Mouse (Mus musculus) cerebellum, adult 9-10 months (tissue): ENCODE measurements around the gene Dstyk.
"Not testable (repeated sequence)": the region's sequence is repeated elsewhere in the genome, so short reads cannot be mapped to it uniquely, and the experiment has no call there.

Source experiments
- DNase-seq: peaks from one replicate; pipeline ENCODE4 v3.0.0; 2022

Gene Dstyk

GRCm38 (mm10) chr1:132437389-132437788, 20.0 kb downstream of the Dstyk start:
- DNase-seq = no peak

DNA sequence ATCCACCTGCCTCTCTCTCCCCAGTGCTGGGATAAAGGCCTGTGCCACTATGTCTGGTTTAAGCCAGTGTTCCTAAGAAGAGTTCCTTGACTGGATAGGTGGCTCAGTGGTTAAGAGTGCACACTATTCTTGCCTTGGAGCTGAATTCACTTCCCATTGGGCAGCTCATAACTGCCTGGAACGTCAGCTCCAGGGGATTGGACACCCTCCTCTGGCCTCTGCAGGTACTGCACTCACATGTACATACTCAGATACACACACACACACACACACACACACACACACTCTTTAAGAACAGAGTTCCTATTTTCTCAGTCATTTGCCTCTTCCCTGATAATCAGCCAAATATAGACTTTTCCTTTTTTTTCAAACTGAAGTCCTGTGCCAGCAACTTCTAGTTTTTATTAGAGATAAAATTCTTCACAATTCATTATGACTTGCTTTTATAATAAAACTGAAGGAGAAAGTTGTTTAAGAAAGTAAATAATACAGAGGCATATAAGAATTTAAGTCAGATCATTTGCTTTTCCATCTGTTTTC, 23.6 kb downstream of the Dstyk start:
- DNase-seq = no peak

GRCm38 (mm10) chr1:132449742-132450141, 32.4 kb downstream of the Dstyk start:
- no peak for DNase-seq

DNA sequence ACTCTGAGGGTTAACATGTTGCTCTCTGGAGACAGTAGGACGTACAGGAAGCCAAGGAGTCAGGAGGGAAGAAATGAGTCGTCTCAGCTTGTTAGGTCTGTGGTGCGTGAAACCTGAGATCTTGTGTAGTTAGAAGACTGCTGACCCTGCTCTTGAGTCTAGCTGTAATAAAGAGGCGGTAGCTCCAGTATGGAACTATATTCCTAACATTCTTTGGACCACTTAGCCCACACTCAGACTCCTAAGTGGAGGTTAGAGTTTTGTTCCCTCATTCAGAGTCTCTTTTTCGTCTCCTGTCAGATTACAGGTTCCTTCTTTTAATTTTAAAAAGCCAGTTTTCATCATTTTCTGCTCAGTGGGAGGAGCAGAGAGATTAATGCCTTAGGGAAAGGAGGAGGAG, 47.3 kb downstream of the Dstyk start:
- DNase-seq = no peak

DNA sequence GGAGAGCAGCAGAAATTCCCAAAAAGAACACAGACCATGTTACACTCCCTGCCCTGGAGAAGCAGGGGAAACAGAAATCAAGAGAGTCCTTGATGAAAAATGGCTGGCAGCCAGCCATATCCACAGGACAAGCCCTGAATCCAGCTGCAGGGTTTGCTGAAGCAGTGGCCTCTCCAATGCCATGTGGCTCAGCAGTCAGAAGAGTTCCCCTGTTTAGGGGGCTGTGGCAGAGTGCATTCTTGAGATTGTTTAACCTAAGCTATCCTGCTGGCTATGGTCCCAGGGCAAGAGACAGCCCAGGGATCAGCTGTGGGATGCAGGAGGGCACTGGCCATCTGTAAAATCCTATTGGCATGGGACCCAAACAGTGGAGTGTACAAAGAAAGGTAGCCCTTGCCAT, 51.6 kb downstream of the Dstyk start:
- DNase-seq = no peak

GRCm38 (mm10) chr1:132469519-132469918, 52.2 kb downstream of the Dstyk start:
- no peak for DNase-seq

DNA sequence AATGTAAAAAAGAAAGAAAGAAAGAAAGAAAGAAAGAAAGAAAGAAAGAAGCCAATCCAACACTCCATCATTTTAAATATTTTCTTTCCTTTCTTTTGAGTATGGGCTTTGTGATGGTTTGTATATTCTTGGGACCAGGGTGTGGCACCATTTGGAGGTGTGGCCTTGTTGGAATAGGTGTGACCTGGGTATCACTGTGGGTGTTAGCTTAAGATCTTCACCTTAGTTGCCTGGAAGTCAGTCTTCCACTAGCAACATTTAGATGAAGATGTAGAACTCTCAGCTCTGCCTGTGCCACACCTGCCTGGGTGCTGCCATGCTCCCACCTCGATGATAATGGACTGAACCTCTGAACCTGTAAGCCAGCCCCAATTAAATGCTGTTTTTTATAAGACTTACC, 52.7 kb downstream of the Dstyk start:
- DNase-seq = not testable (repeated sequence)

DNA sequence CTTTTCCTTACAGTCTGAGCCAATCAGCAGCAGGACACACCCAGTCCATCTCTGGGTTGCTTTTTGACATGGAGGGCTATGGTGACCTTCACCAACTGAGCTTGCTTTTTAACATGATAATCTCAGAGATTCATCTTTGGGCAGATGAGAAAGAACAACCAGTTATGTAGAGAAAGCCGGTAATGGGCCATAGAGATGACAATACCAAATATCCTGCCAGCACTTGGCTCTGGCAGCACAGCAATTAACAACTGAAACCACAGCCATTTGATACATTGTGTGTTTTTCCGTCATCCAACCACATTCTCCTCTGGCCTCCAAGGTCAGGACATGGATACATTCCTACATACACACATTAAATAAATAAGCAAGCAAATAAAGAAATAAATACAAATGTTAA, 53.7 kb downstream of the Dstyk start:
- no peak for DNase-seq

DNA sequence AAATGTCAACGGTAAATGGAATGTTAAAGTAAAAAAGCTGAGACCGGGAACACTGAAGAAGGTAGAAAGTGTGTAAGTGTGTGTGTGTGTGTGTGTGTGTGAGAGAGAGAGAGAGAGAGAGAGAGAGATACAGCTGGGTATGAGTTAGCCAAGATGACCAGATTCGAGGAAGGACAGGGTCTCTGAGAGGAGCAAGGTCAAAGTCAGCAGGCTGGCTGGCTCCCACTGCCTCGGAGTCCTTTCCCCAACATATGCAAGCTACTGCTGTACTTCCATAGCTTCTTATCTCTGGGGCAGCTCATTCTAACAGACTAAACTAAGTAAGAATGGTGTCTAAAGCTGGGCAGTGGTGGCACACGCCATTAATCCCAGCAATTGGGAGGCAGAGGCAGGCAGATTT, 54.1 kb downstream of the Dstyk start:
- DNase-seq = no peak

DNA sequence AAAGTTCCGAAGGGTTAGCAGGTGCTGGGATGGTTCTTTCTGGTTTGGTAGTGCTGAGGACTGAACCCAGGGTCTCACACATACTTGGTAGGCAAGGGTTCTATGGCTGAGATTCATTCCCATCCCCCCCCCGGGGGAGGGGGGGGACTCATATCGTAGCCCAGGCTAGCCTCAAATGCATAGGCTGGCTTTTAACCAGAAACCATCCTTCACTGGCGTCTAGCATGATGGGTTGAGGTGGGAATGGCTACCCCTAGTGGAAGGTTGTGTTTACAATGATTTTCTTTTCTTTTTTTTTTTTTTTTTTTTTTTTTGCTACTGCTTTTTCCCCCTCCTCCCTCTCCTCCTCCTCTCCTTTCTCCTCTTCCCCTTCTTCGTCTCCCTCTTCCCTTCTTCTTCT, 55.2 kb downstream of the Dstyk start:
- DNase-seq = no peak

DNA sequence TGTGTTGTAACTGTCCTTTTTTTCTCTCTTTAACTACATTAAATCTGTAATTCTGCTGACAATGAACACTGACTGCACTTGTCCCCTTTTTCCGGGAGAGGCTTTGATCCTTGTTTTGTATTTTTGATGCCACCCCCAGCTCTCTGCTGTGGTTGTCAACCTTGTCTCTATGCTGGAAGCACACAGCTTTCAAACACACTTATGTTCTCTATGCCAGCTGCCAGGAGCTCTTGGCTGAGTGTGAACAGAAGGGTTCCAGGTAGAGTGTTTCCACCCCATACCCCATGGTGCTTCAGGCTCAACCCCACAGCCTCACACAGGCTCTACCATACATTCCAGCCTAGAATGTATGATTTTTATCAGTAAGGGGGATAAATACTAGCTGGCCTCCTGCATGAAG, 57.1 kb downstream of the Dstyk start:
- no peak for DNase-seq

DNA sequence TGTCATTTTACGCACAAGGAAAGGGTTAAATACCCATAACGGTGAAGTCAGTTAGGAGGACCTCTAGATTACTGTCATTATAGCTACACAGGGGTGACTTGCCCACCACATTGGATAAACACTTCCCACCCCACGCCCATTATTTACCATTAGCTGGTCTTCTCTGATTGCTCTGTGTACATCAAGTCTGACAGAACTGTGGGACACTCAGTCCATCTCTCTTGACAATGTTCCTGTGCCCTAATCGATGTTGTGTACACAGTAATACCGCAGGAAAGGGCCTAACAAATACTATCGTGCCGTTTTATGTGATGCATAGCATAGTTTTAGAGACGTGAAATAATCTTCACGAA, 59.2 kb downstream of the Dstyk start:
- no peak for DNase-seq

GRCm38 (mm10) chr1:132476928-132477691, 59.8 kb downstream of the Dstyk start, which contains the start of gene Rbbp5:
Rbbp5 (plus strand) TSS chr1:132477365.
- DNase-seq = peak; percentile 93

GRCm38 (mm10) chr1:132479438-132479837, 62.1 kb downstream of the Dstyk start:
- DNase-seq = no peak

GRCm38 (mm10) chr1:132481619-132482018, 64.3 kb downstream of the Dstyk start:
- DNase-seq = no peak

- no peak for DNase-seq
Observed at GRCm38 (mm10) chr1:132483234-132483633, 65.9 kb downstream of the Dstyk start.

- no peak for DNase-seq
Observed at GRCm38 (mm10) chr1:132483759-132484158, 66.4 kb downstream of the Dstyk start.

- DNase-seq = peak; percentile 44
Observed at GRCm38 (mm10) chr1:132500535-132500934, 83.2 kb downstream of the Dstyk start.

GRCm38 (mm10) chr1:132505155-132505554, 87.8 kb downstream of the Dstyk start:
- DNase-seq = no peak

DNA sequence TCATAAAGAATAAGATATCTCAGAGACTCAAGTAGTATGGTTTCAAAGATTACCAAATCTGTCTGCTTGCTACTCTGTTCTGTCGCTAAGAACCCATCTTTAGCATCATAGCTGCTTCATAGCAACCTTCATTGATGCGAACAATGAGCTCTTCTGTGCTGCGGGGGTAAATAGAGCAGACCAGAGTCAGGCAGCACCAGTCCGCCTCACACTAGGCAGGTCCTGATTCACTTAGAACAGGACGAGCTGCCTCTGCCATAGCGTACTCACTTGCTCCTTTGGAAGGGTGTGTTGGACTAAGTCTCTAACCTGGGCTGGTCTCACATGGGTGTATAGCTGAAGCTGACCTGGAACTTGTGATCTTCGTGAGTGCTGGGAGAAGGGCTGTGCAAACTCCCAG, 88.7 kb downstream of the Dstyk start, which contains the start of gene Tmem81:
Tmem81 (plus strand) TSS at position 173 of the 400 bp plus-strand sequence.
- DNase-seq = no peak

GRCm38 (mm10) chr1:132506656-132507055, 89.3 kb downstream of the Dstyk start:
- DNase-seq = no peak

- peak; percentile 38 for DNase-seq
Observed at GRCm38 (mm10) chr1:132509771-132510170, 92.4 kb downstream of the Dstyk start.

DNA sequence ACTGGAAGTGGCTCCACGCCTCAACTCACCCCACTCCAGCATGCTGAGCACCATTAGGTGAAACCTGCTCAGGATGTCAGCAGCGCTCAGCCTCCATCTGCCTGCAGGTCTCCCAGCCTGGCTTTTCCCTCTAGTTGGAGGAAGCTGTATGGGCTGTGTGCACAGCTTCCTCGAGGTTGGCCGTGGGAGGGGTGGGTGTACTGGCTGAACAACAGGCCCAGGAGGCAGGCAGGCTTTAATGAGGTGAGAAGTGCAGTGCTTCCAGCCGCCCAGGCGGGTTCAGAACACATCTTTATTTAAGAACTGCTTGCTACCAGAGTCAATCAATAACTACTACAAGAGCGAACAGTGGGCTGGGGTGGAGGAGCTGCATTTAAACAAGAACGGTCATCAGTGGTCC, 94.2 kb downstream of the Dstyk start:
- peak; percentile 47 for DNase-seq

GRCm38 (mm10) chr1:132512106-132512505, 94.8 kb downstream of the Dstyk start:
- DNase-seq = peak; percentile 53

DNA sequence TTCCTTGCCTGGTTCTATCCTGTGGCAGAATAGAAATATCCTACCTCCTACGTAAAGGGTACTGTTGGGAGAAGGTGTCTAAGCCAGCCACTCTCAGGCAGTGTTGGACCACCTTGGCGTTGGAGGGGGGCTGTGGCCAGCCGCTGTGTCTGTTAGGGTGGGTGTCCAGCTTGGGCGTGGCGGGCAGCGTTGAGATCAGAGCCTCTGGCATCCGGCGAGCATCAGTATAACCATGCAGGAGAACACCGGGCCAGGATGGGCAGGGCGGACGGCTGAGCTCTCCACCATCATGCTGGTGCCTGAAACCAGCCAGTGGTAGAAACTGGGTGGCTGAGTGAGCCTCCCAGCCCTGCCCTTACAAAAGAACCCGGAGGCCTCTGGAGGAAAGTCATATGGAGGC, 98.0 kb downstream of the Dstyk start:
- DNase-seq = no peak
